Mouse (Mus musculus): ENCODE data around the gene Bloc1s1.

The Bloc1s1 gene

GRCm38 (mm10) chr10:128909567-128910028, 14.2 kb downstream of the Bloc1s1 start:
- DNase-seq (ENCODE audit: low spot score in 2 of 2): peak in 1 of 2 experiments; percentile 74

- no peak for DNase-seq (ENCODE audit: low spot score in 2 of 2)
Observed at GRCm38 (mm10) chr10:128908778-128909448, 14.9 kb downstream of the Bloc1s1 start.

DNA sequence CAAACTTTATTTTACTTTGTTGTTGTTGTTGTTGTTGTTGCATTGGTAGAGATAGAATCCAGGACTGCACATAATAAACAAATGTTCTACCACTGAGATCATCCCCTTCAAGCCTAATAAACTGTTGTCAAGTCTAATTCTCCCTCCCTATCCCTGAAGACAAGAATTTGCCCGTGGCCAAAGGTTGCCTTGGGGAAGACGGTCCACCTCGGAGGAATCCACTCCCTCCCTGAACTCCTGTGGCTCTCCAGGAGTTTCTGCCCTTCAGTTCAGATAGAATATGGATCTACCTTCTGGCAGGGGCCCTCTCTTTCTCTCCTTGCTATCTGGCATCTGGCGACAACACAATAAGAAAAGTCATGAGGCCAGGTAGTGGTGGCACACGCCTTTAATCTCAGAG, 19.0 kb downstream of the Bloc1s1 start:
- no peak for DNase-seq (ENCODE audit: low spot score in 2 of 2)

DNA sequence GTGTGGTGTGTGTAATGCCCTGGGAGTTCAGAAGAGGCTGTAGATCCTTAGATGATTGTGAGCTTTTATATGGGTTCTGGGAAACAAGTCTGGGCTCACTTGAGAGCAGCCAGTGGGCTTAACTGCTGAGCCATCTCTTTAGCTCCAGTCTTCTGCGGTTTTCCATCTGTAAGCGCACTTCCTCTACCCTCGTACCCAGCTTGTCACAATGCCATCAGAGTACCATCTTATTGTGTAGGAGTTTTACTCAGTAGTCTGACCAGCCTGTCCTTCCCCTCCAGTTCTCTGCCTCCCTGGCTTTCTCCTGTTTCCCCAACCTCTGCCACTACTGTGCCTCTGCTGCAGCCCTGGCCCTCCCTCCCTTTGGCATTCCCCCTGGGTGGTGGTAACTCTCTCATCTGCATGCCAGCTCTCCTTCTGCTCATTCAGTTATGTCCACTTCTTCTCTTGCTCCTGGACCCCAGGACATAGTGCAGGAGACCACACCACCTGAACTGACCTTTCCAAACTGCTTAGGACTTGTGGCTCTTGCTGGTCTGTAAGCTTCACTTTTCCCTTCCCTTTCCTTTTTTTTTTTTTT, 21.3 kb downstream of the Bloc1s1 start:
- no peak for DNase-seq (ENCODE audit: low spot score in 2 of 2)

DNA sequence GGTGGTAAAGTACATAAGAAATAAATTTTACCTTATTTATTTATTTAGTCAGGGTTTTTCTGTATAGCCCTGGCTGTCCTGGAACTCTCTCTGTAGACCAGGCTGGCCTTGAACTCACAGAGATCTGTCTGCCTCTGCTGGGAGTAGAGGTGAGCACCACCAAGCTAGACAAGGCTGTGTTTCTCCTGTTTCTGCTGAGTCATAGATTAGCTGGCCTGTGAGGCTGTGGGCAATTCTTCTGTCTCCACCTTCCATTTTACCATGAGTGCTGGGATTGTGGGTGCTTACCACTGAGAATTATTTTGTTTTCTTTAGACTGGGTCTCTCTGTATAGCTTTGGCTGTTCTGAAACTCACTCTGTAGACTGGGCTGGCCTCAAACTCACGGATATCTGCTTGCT, 22.4 kb downstream of the Bloc1s1 start:
- DNase-seq (ENCODE audit: low spot score in 2 of 2): no peak

DNA sequence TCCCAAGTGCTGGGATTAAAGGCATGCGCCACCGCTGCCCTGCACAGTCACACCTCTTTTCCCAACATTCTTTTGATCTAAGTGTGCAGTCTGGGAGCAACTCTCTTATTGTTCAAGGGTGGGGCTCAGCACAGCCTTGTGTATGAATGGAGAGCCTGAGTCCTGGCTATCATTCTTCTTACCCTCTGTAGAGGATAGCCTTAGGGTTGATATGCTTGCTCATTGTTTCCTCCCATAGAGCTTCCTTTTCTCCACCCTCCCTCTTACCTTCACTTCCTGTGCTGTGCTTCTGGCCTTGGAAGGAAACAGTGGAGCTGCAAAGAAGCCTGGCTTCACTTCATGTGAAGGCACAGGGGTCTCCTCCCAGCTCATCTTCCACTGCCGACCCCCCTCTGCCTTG, 23.1 kb downstream of the Bloc1s1 start, which contains the start of gene Cd63:
Gene Cd63 (plus strand): TSS at position 292 of the 400 bp plus-strand sequence.
- DNase-seq (ENCODE audit: low spot score in 2 of 2): no peak

- DNase-seq (ENCODE audit: low spot score in 2 of 2): no peak
Observed at GRCm38 (mm10) chr10:128899759-128900490, 23.9 kb downstream of the Bloc1s1 start.

DNA sequence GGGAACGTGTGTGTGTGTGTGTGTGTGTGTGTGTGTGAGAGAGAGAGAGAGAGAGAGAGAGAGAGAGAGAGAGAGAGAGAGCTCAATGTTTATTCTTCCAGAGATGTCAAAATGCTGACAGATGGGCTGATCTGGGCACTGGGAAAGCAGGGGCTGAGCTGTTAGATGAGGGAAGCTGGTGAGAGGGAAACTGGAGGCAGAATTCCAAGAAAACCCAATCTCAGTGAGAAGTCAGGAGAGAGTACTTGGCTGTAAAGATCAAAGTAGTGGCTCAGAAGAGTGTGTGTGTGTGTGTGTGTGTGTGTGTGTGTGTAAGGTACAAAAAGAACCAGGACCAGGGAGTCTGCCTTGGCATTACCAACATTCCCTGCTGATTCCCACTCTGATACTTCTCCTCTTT, 26.3 kb downstream of the Bloc1s1 start:
- no peak for DNase-seq (ENCODE audit: low spot score in 2 of 2)

DNA sequence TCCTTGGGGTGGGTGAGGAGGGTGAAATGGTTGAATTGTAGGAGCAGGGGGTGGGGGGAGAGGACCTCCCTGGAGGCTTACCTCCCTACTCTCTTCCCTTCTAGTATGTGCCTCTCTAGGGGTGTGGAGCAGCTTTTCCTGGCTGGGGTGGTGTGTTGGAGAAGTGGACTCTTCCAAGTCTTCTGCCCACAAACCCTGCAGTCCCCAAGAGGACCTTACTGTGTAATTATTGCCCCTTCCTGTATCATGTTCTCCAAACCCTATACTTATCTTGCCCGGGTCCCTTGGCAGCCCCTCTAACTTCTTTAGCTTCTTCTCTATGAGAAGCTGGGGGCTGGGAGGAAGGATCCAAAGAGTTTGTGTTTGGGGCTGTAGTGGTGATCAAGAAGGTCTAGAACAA, 27.0 kb downstream of the Bloc1s1 start:
- no peak for DNase-seq (ENCODE audit: low spot score in 2 of 2)

- DNase-seq (ENCODE audit: low spot score in 2 of 2): peak in 1 of 2 experiments; percentile 41
Observed at GRCm38 (mm10) chr10:128895952-128896693, 27.7 kb downstream of the Bloc1s1 start.

GRCm38 (mm10) chr10:128895437-128895836, 28.4 kb downstream of the Bloc1s1 start:
- DNase-seq (ENCODE audit: low spot score in 2 of 2): peak in 1 of 2 experiments; percentile 91

GRCm38 (mm10) chr10:128892246-128892645, 31.6 kb downstream of the Bloc1s1 start:
- no peak for DNase-seq (ENCODE audit: low spot score in 2 of 2)

DNA sequence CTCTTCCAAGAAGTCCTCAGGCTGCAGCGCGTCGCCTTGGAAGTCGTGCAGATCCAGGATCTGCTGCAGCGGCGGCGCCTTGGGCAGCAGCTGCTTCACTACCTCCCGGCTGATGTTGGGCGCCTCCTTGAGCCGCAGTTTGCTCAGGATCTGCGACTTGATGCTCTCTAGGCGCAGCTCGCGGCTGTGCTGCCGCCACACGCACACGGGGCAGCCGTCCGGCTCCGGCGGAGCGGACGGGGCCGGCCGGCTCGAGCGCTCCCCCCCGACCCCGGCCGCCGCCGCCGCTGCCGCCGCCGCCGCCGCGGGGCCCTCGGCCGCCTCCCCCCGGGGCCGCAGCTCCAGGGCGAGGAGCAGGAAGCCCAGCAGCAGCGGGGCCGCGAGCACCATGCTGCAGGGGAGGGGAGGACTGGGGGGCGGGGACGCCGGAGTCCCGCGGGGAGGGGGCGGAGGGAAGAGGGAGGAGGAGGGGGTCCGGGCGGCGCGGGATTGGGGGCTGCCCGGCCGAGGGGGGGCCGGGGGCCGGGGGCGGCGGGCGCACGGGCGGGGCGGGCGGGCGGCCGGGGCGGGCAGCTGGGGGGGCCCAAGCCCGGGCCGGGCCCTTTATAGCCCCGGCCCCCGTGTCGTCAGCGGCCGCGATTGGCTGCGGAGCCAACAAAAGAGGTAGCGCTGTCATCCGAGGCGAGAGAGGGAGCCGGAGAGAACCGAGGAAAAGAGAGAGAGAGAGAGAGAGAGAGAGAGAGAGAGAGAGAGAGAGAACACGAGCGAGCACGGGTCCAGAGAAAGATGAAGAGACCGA, 32.3 kb downstream of the Bloc1s1 start, which contains the start of gene Gdf11:
Gene Gdf11 (minus strand): TSS at position 423 of the 799 bp plus-strand sequence.
- DNase-seq (ENCODE audit: low spot score in 2 of 2): no peak

DNA sequence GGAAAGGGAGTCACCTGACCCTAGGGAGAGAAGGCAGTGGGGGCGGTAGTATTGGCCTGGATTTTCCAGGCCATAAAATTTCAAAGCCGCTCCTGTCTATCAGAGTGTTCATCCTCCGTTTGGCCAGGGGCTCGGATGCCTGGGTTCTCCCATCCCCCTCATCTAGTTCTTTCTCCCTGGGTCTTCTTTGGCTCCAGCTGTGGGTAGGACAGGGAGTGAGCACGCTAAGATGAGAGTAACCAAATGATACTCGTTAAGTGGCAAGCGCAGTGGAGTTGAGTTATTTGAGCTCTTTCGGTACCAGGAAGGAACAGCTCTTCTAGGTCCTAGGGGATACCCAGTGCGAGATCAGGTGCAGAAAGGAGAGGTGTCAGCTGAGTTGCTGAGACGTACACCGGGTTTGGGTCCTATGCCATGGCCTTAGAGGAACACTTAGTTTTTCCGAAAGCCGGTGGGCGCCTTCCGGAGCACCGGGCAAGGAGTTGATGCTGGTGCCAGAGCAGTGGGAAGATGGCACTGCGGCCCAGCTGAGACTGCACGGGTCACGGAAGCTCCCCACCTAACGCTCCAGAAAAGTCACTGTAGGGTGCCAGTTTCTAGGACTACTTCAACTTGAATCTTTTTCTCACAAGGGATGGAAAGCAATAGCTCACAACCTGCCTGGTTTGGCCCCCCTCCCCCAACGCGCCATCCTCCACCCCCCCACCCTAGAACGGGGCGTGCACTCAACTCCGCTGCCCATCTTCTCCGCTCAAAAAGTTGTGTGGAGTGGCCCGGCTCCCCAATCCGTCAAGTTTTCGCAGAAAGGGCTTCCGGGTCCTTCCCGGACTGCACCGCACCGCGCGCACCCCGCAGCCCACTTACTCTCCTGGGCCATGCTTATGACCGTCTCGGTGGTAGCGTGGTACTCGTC, 33.2 kb downstream of the Bloc1s1 start:
- DNase-seq (ENCODE audit: low spot score in 2 of 2): no peak

- DNase-seq (ENCODE audit: low spot score in 2 of 2): no peak
Observed at GRCm38 (mm10) chr10:128889846-128890245, 34.0 kb downstream of the Bloc1s1 start.

DNA sequence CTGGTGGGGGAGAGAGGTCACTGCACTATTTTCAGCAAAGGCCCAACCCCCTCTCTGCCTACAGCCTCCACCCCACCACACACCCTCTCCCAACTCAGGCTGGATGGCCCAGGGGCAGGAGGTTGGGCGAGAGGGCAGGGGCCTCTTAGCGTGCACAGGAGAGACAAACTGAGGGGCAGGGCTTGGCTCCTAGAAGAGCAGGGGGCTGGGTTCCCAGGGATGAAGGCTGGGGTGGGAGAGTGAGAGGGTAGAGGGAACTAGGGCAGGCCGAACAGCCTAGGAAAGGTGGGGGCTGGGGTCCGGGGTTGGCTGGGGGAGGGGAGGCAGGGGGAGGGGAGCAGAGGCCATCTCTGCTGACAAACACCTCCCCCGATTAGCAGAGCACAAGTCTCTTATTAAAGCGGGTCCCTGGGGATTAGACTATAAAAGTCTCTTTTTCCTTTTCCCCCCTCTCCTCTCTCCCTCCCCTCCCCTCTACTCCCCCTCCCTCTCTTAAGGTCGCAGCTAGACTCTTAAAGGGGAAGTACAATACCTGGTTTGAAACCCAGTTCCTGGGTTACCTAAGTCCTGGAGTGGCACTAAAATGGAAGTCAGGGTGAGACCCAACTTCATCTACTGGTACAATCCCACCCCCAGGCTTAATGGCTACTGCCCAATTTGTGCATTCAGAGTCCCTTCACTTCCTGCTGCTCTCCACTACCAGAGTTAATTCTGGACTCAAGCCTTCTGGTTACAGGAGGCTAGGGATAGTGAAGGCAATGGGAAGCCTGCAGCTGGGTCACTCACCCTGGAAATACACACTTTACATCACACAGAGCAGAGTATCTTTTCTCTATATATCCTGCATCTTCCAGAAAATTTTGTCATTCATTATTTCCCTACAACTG, 34.7 kb downstream of the Bloc1s1 start:
- DNase-seq (ENCODE audit: low spot score in 2 of 2): no peak

DNA sequence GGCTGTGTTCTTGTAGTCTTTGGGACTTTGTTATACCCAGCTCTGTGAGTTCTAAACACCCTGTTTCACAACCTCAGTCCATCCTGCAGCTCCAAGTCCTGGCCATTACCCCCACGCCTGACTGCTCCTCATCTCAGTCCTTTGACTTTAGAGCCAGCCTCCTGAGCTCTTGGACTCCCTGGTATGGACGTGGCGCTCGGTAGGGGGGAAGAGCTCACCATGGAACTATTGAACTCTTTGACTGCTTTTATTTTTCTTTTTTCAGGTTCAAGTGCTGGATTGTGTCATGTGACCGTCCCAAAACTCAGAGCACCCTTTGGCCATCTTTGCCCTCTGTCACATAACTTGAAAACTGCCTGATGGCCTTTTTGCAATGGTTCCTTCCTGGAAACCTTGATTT, 41.8 kb downstream of the Bloc1s1 start:
- no peak for DNase-seq (ENCODE audit: low spot score in 2 of 2)

GRCm38 (mm10) chr10:128878811-128879210, 45.0 kb downstream of the Bloc1s1 start:
- DNase-seq (ENCODE audit: low spot score in 2 of 2): no peak

GRCm38 (mm10) chr10:128878291-128878690, 45.5 kb downstream of the Bloc1s1 start:
- no peak for DNase-seq (ENCODE audit: low spot score in 2 of 2)

Measured in left cerebral cortex, adult 9 months (tissue).